Mouse (Mus musculus) embryonic fibroblast, embryonic 13.5 days (primary cell): Measurements from ENCODE around the gene Per1.

Experiments
- CTCF ChIP-seq: IDR thresholded peaks from 2 replicates; pipeline ENCODE4 v1.5.1; 2011; ENCODE audit warnings: mild to moderate bottlenecking, control low read depth, low read length, moderate library complexity, borderline replicate concordance; ENCODE audit not compliant: insufficient read depth
- POLR2A ChIP-seq: IDR thresholded peaks from 2 replicates; pipeline ENCODE4 v1.6.1; 2011; ENCODE audit warnings: low read depth, mild to moderate bottlenecking, control low read depth, low read length, moderate library complexity

GRCm38 (mm10) chr11:69080102-69080854, 14.7 kb upstream of the Per1 start:
- TF ChIP-seq CTCF, result no peak
- TF ChIP-seq POLR2A, result no peak
